Mouse (Mus musculus): ENCODE data around the gene Tmem161a. TPM values are rescaled to one million over a fixed set of nuclear protein-coding genes. Genes with fewer than 3 reads are reported as not detected.

Tmem161a gene
- 64.9 TPM for polyA plus RNA-seq (2021)

- in situ Hi-C loops (cut with MboI; ENCODE audit: low pct_unique_long_range_greater_than_20kb), result loop anchor here (25.0 kb wide), 1 partner anchor 260 kb away; the partner anchor contains the start of genes Ndufa13, Tssk6 and Yjefn3
- peak; percentile 95 for ATAC-seq
- peak; percentile 71 for DNase-seq (ENCODE audit: low read depth, low spot score)
- no peak for TF ChIP-seq CTCF (IDR thresholded peaks at IDR 0.05)
- ChIA-PET CTCF (interaction anchor here (1.3 to 1.4 kb wide), 3 partner anchors 14 to 28 kb away, joined by 3 to 4 read pairs (median 3); no protein-coding TSS in a partner anchor), POLR2A (interaction anchor here (0.5 to 1.8 kb wide), 3 partner anchors 9 to 274 kb away, joined by 3 to 5 read pairs (median 4); no protein-coding TSS in a partner anchor)
- H3K27me3 ChIP-seq, result no peaks in the 10 kb centered on the region
Observed at GRCm38 (mm10) chr8:70172043-70172681, at the start of gene Tmem161a. Gene Tmem161a (plus strand): TSS chr8:70172356.

GRCm38 (mm10) chr8:70122863-70123262, 49.3 kb upstream of the Tmem161a start:
- peak; percentile 80 for TF ChIP-seq CTCF (IDR thresholded peaks at IDR 0.05)
- H3K27me3 ChIP-seq, result peaks cover 32% of the 10 kb centered on the region
- ATAC-seq (peak; percentile 44), DNase-seq (ENCODE audit: low read depth, low spot score) (no peak)
- ChIA-PET CTCF (no interaction called here), POLR2A (no interaction called here)
- in situ Hi-C loops (cut with MboI; ENCODE audit: low pct_unique_long_range_greater_than_20kb), result no loop called here

GRCm38 (mm10) chr8:70124992-70125391, 47.2 kb upstream of the Tmem161a start:
- ChIA-PET CTCF (no interaction called here), POLR2A (no interaction called here)
- ATAC-seq (no peak), DNase-seq (ENCODE audit: low read depth, low spot score) (no peak)
- in situ Hi-C loops (cut with MboI; ENCODE audit: low pct_unique_long_range_greater_than_20kb), result no loop called here
- H3K27me3 ChIP-seq, result peaks cover 21% of the 10 kb centered on the region
- no peak for TF ChIP-seq CTCF (IDR thresholded peaks at IDR 0.05)

GRCm38 (mm10) chr8:70128435-70128834, 43.7 kb upstream of the Tmem161a start:
- no peak for TF ChIP-seq CTCF (IDR thresholded peaks at IDR 0.05)
- CTCF ChIA-PET, result no interaction called here
- DNase-seq (ENCODE audit: low read depth, low spot score) (no peak), ATAC-seq (no peak)
- POLR2A ChIA-PET, result interaction anchor here (0.9 kb wide), 1 partner anchor 269 kb away, joined by 3 read pairs; no protein-coding TSS in a partner anchor
- H3K27me3 ChIP-seq, result peaks cover 10% of the 10 kb centered on the region
- in situ Hi-C loops (cut with MboI; ENCODE audit: low pct_unique_long_range_greater_than_20kb), result no loop called here

GRCm38 (mm10) chr8:70129309-70129952, 42.7 kb upstream of the Tmem161a start:
- ChIA-PET CTCF (interaction anchor here (1.1 kb wide), 1 partner anchor 37 kb away, joined by 3 read pairs; no protein-coding TSS in a partner anchor), POLR2A (interaction anchor here (0.9 kb wide), 1 partner anchor 270 kb away, joined by 3 read pairs; no protein-coding TSS in a partner anchor)
- ATAC-seq (no peak), DNase-seq (ENCODE audit: low read depth, low spot score) (no peak)
- in situ Hi-C loops (cut with MboI; ENCODE audit: low pct_unique_long_range_greater_than_20kb), result no loop called here
- H3K27me3 ChIP-seq, result peaks cover 1% of the 10 kb centered on the region
- TF ChIP-seq CTCF (IDR thresholded peaks at IDR 0.05), result no peak

- no peak for ATAC-seq
- CTCF ChIA-PET, result interaction anchor here (1.1 kb wide), 1 partner anchor 36 kb away, joined by 3 read pairs; no protein-coding TSS in a partner anchor
- TF ChIP-seq CTCF (IDR thresholded peaks at IDR 0.05), result no peak
- in situ Hi-C loops (cut with MboI; ENCODE audit: low pct_unique_long_range_greater_than_20kb), result no loop called here
- no peak for DNase-seq (ENCODE audit: low read depth, low spot score)
- POLR2A ChIA-PET, result no interaction called here
- H3K27me3 ChIP-seq, result no peaks in the 10 kb centered on the region
Observed at GRCm38 (mm10) chr8:70130066-70130465, 42.1 kb upstream of the Tmem161a start.

GRCm38 (mm10) chr8:70131166-70131883, 40.8 kb upstream of the Tmem161a start, which contains the start of gene Nr2c2ap:
Gene Nr2c2ap (plus strand): TSS chr8:70131333.
- in situ Hi-C loops (cut with MboI; ENCODE audit: low pct_unique_long_range_greater_than_20kb), result no loop called here
- no peaks in the 10 kb centered on the region for H3K27me3 ChIP-seq
- no peak for DNase-seq (ENCODE audit: low read depth, low spot score)
- TF ChIP-seq CTCF (IDR thresholded peaks at IDR 0.05), result no peak
- CTCF ChIA-PET, result no interaction called here
- POLR2A ChIA-PET, result interaction anchor here (0.6 kb wide), 1 partner anchor 11 kb away, joined by 3 read pairs; no protein-coding TSS in a partner anchor
- ATAC-seq, result peak; percentile 57

- no peaks in the 10 kb centered on the region for H3K27me3 ChIP-seq
- CTCF ChIA-PET, result no interaction called here
- POLR2A ChIA-PET, result no interaction called here
- in situ Hi-C loops (cut with MboI; ENCODE audit: low pct_unique_long_range_greater_than_20kb), result no loop called here
- no peak for DNase-seq (ENCODE audit: low read depth, low spot score)
- TF ChIP-seq CTCF (IDR thresholded peaks at IDR 0.05), result no peak
- no peak for ATAC-seq
Observed at GRCm38 (mm10) chr8:70134086-70134485, 38.1 kb upstream of the Tmem161a start.

GRCm38 (mm10) chr8:70134931-70135330, 37.2 kb upstream of the Tmem161a start:
- DNase-seq (ENCODE audit: low read depth, low spot score), result no peak
- ChIA-PET CTCF (no interaction called here), POLR2A (no interaction called here)
- no peak for ATAC-seq
- no peaks in the 10 kb centered on the region for H3K27me3 ChIP-seq
- no peak for TF ChIP-seq CTCF (IDR thresholded peaks at IDR 0.05)
- in situ Hi-C loops (cut with MboI; ENCODE audit: low pct_unique_long_range_greater_than_20kb), result no loop called here

GRCm38 (mm10) chr8:70136591-70136990, 35.6 kb upstream of the Tmem161a start:
- POLR2A ChIA-PET, result no interaction called here
- CTCF ChIA-PET, result no interaction called here
- TF ChIP-seq CTCF (IDR thresholded peaks at IDR 0.05), result no peak
- no peaks in the 10 kb centered on the region for H3K27me3 ChIP-seq
- ATAC-seq (no peak), DNase-seq (ENCODE audit: low read depth, low spot score) (no peak)
- in situ Hi-C loops (cut with MboI; ENCODE audit: low pct_unique_long_range_greater_than_20kb), result no loop called here
